Mouse (Mus musculus): ENCODE measurements around the gene Stab2. TPM values are rescaled to one million over a fixed set of nuclear protein-coding genes. Genes with fewer than 3 reads are reported as not detected.

The Stab2 gene
- polyA plus RNA-seq, 1 experiment from 2014 or later = 0.91 TPM

DNA sequence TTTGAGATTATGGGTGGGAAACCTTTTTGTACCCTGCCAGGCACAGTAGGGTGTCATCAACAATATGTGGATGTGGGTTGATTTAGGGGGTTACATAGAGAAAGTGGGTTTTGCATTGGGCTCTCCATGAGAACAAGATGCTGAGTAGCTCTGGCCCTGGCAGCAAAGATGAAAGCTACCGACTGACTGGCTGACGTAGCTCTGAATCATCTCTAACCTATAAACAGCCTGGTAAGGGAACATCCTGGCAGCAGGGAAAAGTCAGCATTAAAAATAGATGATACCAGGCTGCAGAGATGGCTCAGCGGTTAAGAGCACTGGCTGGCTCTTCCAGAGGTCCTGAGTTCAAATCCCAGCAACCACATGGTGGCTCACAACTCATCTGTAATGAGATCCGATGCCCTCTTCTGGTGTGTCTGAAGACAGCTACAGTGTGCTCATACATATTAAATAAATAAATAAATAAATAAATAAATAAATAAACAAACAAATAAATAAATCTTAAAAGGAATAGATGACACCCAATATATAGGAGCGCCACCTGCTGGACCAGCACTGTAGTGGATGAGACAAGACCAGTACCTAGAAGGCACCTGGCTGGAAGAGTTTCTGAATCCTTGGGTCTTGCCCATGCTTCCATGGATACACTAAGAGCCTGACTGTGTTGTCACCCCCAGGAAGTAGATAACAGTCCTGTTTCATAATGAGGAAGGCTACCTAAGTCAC, 31.7 kb downstream of the Stab2 start:
- Histone ChIP-seq H3K27ac (no peak overlapping the region), H3K4me1 (peaks cover 5% of the 10 kb centered on the region; the same call in 1 of the 2 replicates), H3K36me3 (no peaks in the 10 kb centered on the region), H3K9me3 (no peaks in the 10 kb centered on the region; the same call in 1 of the 2 replicates), H3K27me3 (peaks cover 3% of the 10 kb centered on the region; the same call in 1 of the 2 replicates), H3K4me2 (no peak overlapping the region), H3K4me3 (no peak overlapping the region), H3K9ac (no peak overlapping the region)
- 85% methylated on average over 5 of the region's 5 CpGs for WGBS
- ATAC-seq (ENCODE audit: insufficient number of reproducible peaks, insufficient read depth, low FRiP score, low TSS enrichment, low read depth) = no peak

DNA sequence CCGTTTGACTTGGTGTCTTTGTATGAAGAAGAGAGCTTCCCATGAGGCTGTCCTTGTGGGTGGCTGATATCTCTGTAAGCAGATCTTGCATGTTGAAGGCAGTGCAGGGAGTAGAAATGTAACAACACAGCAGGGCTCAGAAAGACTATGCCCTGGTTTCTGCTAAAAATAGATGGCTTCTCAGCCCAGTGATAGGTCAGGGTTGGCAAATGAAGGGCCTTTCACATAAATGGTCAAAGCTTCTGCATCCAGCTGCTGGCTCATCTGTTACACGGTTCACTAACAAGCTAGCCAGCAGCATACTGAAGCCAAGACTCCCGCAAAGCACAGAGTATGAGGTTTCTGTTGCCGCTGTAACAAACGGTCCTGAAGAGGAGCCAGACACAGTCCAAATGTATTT, 34.5 kb downstream of the Stab2 start:
- H3K9ac ChIP-seq = no peak overlapping the region
- no peak overlapping the region for H3K27ac ChIP-seq
- peaks cover 3% of the 10 kb centered on the region; the same call in 1 of the 2 replicates for H3K27me3 ChIP-seq
- no peak overlapping the region for H3K4me2 ChIP-seq
- peaks cover 9% of the 10 kb centered on the region; the same call in 1 of the 2 replicates for H3K4me1 ChIP-seq
- no peak overlapping the region for H3K4me3 ChIP-seq
- no peak for ATAC-seq (ENCODE audit: insufficient number of reproducible peaks, insufficient read depth, low FRiP score, low TSS enrichment, low read depth)
- no peaks in the 10 kb centered on the region for H3K36me3 ChIP-seq
- 73% methylated on average over 5 of the region's 5 CpGs for WGBS
- H3K9me3 ChIP-seq = no peaks in the 10 kb centered on the region

DNA sequence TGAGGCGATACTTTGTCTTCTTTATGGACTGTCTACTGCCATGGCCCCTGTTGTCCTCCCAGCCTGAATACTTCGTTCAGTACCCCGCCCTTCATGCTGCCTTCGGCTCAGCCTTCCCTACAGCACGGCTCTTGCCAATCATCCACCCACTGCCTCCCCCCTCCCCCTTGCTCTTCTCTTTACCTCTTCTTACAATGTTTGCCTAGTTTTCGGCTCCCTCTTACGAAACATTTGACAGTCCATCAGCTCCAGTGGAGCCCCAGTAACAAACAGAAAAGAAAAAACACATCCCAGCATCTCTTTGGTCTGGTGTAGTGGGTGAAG, 35.4 kb downstream of the Stab2 start:
- H3K9ac ChIP-seq = no peak overlapping the region
- peak overlapping the region; percentile 55 for H3K4me2 ChIP-seq
- WGBS = 28% methylated on average over 7 of the region's 7 CpGs
- no peaks in the 10 kb centered on the region for H3K9me3 ChIP-seq
- no peak overlapping the region for H3K27ac ChIP-seq
- ATAC-seq (ENCODE audit: insufficient number of reproducible peaks, insufficient read depth, low FRiP score, low TSS enrichment, low read depth) = no peak
- H3K4me1 ChIP-seq = peaks cover 9% of the 10 kb centered on the region; the same call in 1 of the 2 replicates
- H3K36me3 ChIP-seq = no peaks in the 10 kb centered on the region
- peak overlapping the region; percentile 31 for H3K4me3 ChIP-seq
- peaks cover 3% of the 10 kb centered on the region; the same call in 1 of the 2 replicates for H3K27me3 ChIP-seq

DNA sequence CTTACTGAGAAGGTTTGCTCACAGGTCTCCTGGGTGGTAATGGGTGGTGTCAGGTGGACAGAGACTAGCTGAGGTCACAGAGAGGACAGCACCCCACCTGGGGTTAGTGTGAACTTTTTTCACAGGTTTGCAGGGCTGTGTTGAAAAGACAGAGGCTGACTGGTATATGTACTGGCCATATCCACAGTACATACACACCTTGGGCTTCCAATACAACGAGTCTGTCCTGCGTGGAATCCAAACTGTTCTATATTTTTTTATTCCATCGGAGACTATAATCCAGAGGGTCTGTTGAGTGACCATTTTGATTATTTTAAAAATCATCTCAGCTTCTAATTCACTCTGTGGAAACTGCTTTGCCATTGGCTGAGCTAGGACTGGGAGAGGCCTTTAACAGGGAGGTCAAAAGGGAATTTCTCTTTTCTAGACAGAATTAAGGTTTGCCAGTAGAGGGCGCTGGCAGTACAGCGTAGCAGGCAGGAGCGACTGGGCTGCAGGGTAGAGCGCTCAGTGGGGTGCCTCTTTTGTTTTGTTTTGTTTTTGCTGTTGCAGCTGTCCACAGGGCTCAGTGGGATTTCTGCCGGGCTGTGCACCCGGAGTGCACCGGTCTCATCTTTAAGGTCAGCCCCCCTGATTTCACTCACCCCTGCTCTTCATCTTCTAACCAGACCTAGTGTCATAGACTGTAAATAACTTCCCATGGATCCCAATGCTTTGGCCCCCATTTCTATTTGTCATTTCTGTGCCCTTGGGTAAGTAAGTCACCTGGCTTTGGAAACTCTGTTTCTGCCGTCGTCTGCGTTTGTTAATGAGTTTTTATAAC, 35.9 kb downstream of the Stab2 start:
- no peaks in the 10 kb centered on the region for H3K36me3 ChIP-seq
- H3K9me3 ChIP-seq = no peaks in the 10 kb centered on the region
- ATAC-seq (ENCODE audit: insufficient number of reproducible peaks, insufficient read depth, low FRiP score, low TSS enrichment, low read depth) = no peak
- WGBS = 25% methylated on average over 13 of the region's 13 CpGs
- 0 out of 2 replicates have a peak overlapping the region, but pooled peaks have one; percentile 40 for H3K9ac ChIP-seq
- peaks cover 9% of the 10 kb centered on the region; the same call in 1 of the 2 replicates for H3K4me1 ChIP-seq
- H3K27me3 ChIP-seq = peaks cover 3% of the 10 kb centered on the region; the same call in 1 of the 2 replicates
- H3K4me2 ChIP-seq = peak overlapping the region; percentile 55
- no peak overlapping the region for H3K27ac ChIP-seq
- H3K4me3 ChIP-seq = peak overlapping the region; percentile 31

DNA sequence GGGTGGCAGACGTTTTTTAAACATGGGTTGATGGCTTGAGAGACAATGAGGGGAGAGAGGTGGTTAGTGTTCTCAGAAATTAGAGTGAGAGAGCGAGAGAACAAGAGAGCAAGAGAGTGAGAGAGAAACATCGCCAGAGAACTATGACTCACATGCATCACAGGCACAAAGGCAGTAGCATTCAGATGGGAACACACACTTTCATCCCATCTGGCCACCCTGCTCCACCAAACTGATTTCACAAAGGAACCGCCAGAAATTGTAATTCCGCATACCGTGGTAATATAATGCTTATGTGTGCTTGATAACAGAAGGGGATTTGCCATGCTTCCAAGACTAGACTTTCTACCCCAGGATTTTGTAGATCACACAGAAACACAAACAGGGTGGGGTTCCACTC, 38.5 kb downstream of the Stab2 start:
- H3K9me3 ChIP-seq = no peaks in the 10 kb centered on the region
- H3K9ac ChIP-seq = no peak overlapping the region
- H3K4me2 ChIP-seq = no peak overlapping the region
- no peak overlapping the region for H3K4me3 ChIP-seq
- no peak overlapping the region for H3K27ac ChIP-seq
- no peak for ATAC-seq (ENCODE audit: insufficient number of reproducible peaks, insufficient read depth, low FRiP score, low TSS enrichment, low read depth)
- WGBS = 75% methylated on average over 6 of the region's 6 CpGs
- H3K27me3 ChIP-seq = peaks cover 3% of the 10 kb centered on the region; the same call in 1 of the 2 replicates
- peaks cover 9% of the 10 kb centered on the region; the same call in 1 of the 2 replicates for H3K4me1 ChIP-seq
- H3K36me3 ChIP-seq = no peaks in the 10 kb centered on the region

DNA sequence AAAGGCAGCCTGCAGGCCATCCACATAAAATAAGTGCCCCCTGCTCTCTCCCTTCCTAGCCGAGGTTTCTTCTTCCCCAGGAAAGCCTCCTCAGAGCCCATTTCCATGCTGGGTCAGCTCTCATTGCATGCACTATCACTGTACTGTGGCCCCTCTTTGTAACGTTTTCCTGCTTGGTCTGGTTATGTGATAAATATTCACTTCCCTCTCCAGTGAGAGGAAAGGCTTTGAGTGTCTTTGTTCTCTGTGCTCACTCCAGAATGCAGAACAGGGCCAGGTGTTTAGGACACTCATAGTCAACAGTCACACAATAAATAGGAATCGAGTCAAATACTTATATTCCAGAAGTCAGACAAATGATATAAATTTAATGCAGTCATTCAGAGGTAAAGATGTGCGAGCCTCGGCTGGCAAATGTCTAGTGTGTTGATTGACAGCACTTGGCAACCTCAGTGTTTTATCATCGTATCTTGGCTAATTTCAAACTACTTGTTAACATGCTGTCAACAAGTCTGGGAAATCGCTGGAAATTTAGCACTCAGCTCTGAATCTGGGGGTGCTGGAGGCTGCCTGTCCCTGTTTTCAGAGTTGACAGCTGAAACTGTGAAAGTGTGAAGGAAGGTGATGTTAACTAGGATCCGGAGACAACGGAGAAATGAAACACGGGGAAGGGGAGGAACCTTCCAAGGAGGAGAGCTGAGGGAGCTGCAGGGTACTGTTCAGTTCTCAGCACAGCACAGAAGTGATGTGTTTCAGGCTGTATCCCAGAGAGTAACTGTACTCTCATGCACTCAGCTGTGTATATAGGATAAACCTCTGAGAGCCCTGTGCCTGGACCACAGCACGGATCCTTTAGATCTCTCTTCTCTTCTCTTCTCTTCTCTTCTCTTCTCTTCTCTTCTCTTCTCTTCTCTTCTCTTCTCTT, 46.0 kb downstream of the Stab2 start:
- H3K9ac ChIP-seq = no peak overlapping the region
- no peaks in the 10 kb centered on the region for H3K27me3 ChIP-seq
- H3K4me3 ChIP-seq = no peak overlapping the region
- H3K4me2 ChIP-seq = no peak overlapping the region
- H3K36me3 ChIP-seq = no peaks in the 10 kb centered on the region
- H3K27ac ChIP-seq = no peak overlapping the region
- no peaks in the 10 kb centered on the region for H3K4me1 ChIP-seq
- H3K9me3 ChIP-seq = no peaks in the 10 kb centered on the region
- no peak for ATAC-seq (ENCODE audit: insufficient number of reproducible peaks, insufficient read depth, low FRiP score, low TSS enrichment, low read depth)
- 66% methylated on average over 11 of the region's 11 CpGs for WGBS

DNA sequence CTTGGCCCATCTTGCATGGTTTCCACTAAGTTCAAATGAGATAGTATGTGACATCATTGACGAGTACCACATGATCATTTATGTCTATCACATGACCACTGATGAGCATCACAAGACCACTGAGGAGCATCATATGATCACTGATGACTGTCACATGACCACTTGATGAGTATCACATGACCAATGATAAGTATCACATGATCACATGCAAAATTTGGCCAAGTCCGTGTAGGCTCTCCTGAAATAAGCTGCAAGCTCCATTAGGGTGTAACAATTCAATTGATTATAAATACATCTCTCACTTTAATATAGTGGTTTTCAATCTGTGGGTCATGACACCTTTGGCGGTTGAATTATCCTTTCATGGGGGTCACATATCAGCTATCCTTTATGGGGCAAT, 52.5 kb downstream of the Stab2 start:
- H3K9me3 ChIP-seq = no peaks in the 10 kb centered on the region
- ATAC-seq (ENCODE audit: insufficient number of reproducible peaks, insufficient read depth, low FRiP score, low TSS enrichment, low read depth) = no peak
- H3K9ac ChIP-seq = no peak overlapping the region
- H3K4me1 ChIP-seq = no peaks in the 10 kb centered on the region
- 90% methylated on average over 3 of the region's 3 CpGs for WGBS
- no peaks in the 10 kb centered on the region for H3K36me3 ChIP-seq
- H3K27ac ChIP-seq = no peak overlapping the region
- H3K27me3 ChIP-seq = no peaks in the 10 kb centered on the region
- H3K4me3 ChIP-seq = no peak overlapping the region
- no peak overlapping the region for H3K4me2 ChIP-seq

DNA sequence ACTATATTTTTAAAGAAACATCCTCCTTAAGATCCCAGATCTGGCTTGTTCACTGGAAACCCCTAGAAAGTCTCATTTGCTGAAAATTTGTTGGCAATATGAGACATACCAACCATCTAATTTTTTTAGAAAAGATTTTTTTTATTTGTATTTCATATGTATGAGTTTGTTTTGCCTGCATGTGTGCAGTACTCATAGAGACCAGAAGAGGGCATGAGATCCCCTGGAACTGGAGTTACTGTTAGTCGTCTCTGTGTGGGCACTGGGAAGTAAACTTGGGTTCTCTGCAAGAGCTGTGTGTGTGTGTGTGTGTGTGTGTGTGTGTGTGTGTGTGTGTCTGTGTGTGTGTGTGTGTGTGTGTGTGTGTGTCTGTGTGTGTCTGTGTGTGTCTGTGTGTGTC, 55.1 kb downstream of the Stab2 start:
- 45% methylated on average over 1 of the region's 1 CpGs for WGBS

DNA sequence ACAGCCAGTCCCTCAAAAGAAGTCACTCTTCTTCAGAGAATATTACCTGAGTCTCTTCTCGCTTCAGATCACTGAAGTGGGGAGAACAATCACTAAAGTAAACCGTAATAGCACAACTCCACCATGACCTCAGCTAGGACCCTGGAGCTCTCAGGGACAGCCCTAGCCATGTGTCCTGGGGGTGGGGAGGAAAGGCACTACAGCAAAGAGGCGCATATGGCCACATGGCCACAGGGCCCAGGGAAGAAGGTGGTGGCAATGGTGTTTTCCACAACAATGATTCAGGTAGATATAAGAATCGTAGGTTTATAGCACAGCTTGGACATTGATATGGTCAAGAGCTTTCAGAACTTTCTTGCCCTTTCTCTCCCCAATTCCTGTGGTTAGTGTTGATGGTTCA, 57.0 kb downstream of the Stab2 start:
- Histone ChIP-seq H3K27ac (no peak overlapping the region), H3K4me3 (no peak overlapping the region), H3K9me3 (no peaks in the 10 kb centered on the region), H3K27me3 (no peaks in the 10 kb centered on the region), H3K36me3 (no peaks in the 10 kb centered on the region), H3K4me1 (peaks cover 9% of the 10 kb centered on the region), H3K4me2 (no peak overlapping the region), H3K9ac (no peak overlapping the region)
- WGBS = 95% methylated on average over 4 of the region's 4 CpGs
- ATAC-seq (ENCODE audit: insufficient number of reproducible peaks, insufficient read depth, low FRiP score, low TSS enrichment, low read depth) = no peak

More for the DNA sequence above, 55.1 kb downstream of the Stab2 start:
- H3K27me3 ChIP-seq = no peaks in the 10 kb centered on the region
- H3K4me3 ChIP-seq = no peak overlapping the region
- H3K4me1 ChIP-seq = 0 out of 2 replicates have a peak, but pooled peaks cover under 1% of the 10 kb centered on the region
- no peaks in the 10 kb centered on the region for H3K9me3 ChIP-seq
- H3K27ac ChIP-seq = no peak overlapping the region
- no peaks in the 10 kb centered on the region for H3K36me3 ChIP-seq
- no peak for ATAC-seq (ENCODE audit: insufficient number of reproducible peaks, insufficient read depth, low FRiP score, low TSS enrichment, low read depth)
- no peak overlapping the region for H3K4me2 ChIP-seq
- H3K9ac ChIP-seq = no peak overlapping the region

DNA sequence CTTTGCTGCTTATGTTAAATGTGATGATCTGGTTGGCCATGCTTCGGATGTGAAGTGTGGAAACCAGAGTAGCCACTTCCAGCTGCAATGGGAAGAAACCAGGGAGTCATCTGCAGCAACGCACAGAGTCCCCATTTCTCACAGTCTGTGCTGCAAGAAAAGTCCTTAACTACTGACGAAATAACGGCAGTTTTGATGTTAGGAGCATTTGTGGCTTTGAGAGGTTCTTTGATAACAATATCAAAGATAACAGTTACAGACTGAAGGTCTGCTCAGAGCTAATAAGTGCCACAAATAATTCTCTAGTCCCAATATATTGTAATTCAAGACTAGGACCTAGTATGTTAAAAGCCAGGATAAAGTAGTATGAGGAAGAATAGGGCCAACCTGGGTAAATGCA, 57.9 kb downstream of the Stab2 start:
- Histone ChIP-seq H3K4me3 (no peak overlapping the region), H3K9ac (no peak overlapping the region)
- WGBS = 84% methylated on average over 4 of the region's 4 CpGs

DNA sequence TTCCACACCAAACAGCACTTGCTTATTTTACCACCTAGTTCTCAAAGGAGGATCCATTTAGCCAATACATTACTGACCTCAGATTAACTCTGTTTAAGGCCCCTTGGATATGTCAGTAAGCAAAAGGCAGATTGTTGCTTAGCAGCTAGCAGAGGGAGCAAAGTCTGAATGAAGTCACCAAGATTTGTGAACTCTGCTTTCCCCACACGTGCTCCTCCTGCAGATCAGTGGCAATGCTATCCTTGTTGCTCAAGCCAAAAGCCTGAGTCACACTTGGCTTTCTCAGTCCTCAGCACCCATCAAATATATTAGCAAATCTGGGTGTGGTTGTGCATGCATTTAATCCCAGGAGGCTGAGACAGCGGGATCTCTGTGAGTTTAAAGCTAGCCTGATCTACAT, 60.3 kb downstream of the Stab2 start:
- peak overlapping the region; percentile 47 for H3K4me2 ChIP-seq
- ATAC-seq (ENCODE audit: insufficient number of reproducible peaks, insufficient read depth, low FRiP score, low TSS enrichment, low read depth) = no peak
- WGBS = 49% methylated on average over 2 of the region's 2 CpGs

More for the DNA sequence above, 57.9 kb downstream of the Stab2 start:
- Histone ChIP-seq H3K27me3 (no peaks in the 10 kb centered on the region), H3K27ac (no peak overlapping the region), H3K4me1 (peaks cover 9% of the 10 kb centered on the region), H3K4me2 (no peak overlapping the region), H3K9me3 (no peaks in the 10 kb centered on the region), H3K36me3 (no peaks in the 10 kb centered on the region)
- no peak for ATAC-seq (ENCODE audit: insufficient number of reproducible peaks, insufficient read depth, low FRiP score, low TSS enrichment, low read depth)

More for the DNA sequence above, 60.3 kb downstream of the Stab2 start:
- Histone ChIP-seq H3K27me3 (no peaks in the 10 kb centered on the region), H3K4me3 (no peak overlapping the region), H3K9me3 (no peaks in the 10 kb centered on the region), H3K9ac (peak overlapping the region; percentile 44; the same call in 1 of the 2 replicates), H3K27ac (no peak overlapping the region), H3K36me3 (no peaks in the 10 kb centered on the region), H3K4me1 (peaks cover 9% of the 10 kb centered on the region)

Measured in embryonic facial prominence, embryonic 13.5 days (tissue).